Mouse (Mus musculus) cerebellum, postnatal 10 days (tissue): ENCODE data around the gene Gsx1.
A peak's percentile ranks its signal among the peaks of the same experiment; 100 is the strongest.

Experiments
- DNase-seq, 2 experiments: peaks; one replicate each; pipeline ENCODE4 v3.0.0; 2021; ENCODE audit warnings: mixed read lengths in 2 of 2

Gene Gsx1

GRCm38 (mm10) chr5:147207852-147208251 is 19.4 kb downstream of the Gsx1 start:
- DNase-seq = no peak

GRCm38 (mm10) chr5:147208471-147208870 is 20.0 kb downstream of the Gsx1 start:
- DNase-seq = no peak

GRCm38 (mm10) chr5:147227354-147228112 is 39.0 kb downstream of the Gsx1 start:
- DNase-seq = peak; percentile 96 to 97

GRCm38 (mm10) chr5:147235406-147236309 is 47.2 kb downstream of the Gsx1 start:
- DNase-seq = no peak
